In the genomic region with DNA sequence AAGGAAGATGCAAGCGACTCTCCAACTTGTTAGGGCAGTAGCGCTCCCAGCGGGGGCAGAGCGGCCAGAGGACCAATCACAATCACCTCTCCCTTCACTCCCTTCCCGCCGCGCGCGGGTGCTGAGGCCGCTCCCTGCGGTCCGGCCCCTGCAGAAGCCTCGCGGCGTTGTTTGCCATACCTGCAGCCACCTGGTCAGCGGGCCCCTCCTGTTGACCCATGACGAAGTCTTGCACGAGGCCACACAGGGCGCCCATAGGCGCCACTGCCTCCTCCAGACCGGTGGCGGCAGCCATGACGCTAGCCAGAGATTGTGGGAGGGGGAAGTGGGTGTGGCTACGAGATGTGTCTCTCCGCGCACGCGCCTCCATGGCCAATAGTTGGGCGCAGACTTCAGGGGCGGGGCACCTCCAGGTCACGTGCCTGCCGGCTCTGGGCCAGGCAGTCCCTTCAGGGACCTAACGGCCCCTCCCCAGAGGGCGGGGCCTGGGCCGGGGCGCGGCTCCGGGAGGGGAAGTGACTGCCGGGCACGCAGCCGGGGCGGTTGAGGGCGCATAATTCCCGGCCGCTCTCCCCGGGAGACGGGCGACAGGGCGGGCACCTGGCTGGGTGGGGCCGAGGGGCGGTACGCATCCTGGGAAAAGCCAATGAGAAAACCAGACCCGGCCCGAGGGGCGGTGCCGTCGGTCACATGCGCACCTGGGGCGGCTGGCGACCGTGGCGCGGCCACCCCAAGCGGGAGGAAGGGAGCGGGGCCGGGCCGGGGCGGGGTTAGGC, we compare ENCODE assay signal across 8 mouse cellular contexts. TPM values are rescaled to one million over a fixed set of nuclear protein-coding genes. Genes with fewer than 3 reads are reported as not detected.
DNase-seq lines count a peak whose midpoint lies in the region; ATAC-seq and TF ChIP-seq lines count a peak whose summit lies in the region.

Mms19 (minus strand) TSS at position 339 of the 776 bp plus-strand sequence.

- H3K27me3 ChIP-seq in E14TG2a.4 (ENCODE audit: insufficient read depth, low read length) = peaks cover 11% of the 10 kb centered on the region
- H3K27me3 ChIP-seq in forebrain, embryonic 13.5 days = peaks cover 16% of the 10 kb centered on the region
- H3K27me3 ChIP-seq in liver, postnatal 0 days (ENCODE audit: insufficient read depth, low read length) = peaks cover 13% of the 10 kb centered on the region
- H3K27me3 ChIP-seq in neural tube, embryonic 14.5 days (ENCODE audit: control insufficient read depth, insufficient read depth, low read length) = peaks cover 4% of the 10 kb centered on the region; the same call in 1 of the 2 replicates

- peak within 1 kb of the TSS; percentile 100 for H3K4me3 ChIP-seq in E14TG2a.4 (replicated peaks; ENCODE audit: low read length)
- H3K4me3 ChIP-seq in forebrain, embryonic 13.5 days = peak within 1 kb of the TSS; percentile 80
- peak within 1 kb of the TSS; percentile 92 for H3K4me3 ChIP-seq in liver, postnatal 0 days (ENCODE audit: low read depth, low read length)
- H3K4me3 ChIP-seq in neural tube, embryonic 14.5 days (ENCODE audit: low read depth, low read length) = peak within 1 kb of the TSS; percentile 87

- peak; percentile 98 for DNase-seq in c-Kit-positive CD71-positive TER-119-positive erythroid progenitor cells, embryonic 14.5 days (ENCODE audit: low spot score)
- DNase-seq in heart, postnatal 10 days = peak; percentile 99
- peak; percentile 98 for DNase-seq in large intestine, adult 2 months (ENCODE audit: low read depth, low spot score)
- peak; percentile 100 for DNase-seq in liver, postnatal 0 days
- DNase-seq in testis, postnatal 10 days (ENCODE audit: low spot score) = peak; percentile 99

- peak within 1 kb of the TSS; percentile 100 for H3K4me2 ChIP-seq in forebrain, embryonic 13.5 days
- peak within 1 kb of the TSS; percentile 99 for H3K4me2 ChIP-seq in liver, postnatal 0 days (ENCODE audit: low read depth, low read length)
- H3K4me2 ChIP-seq in neural tube, embryonic 14.5 days (ENCODE audit: low read depth, low read length) = peak within 1 kb of the TSS; percentile 99

- H3K4me1 ChIP-seq in E14TG2a.4 (replicated peaks; ENCODE audit: low read depth, low read length) = peaks cover 78% of the 10 kb centered on the region
- peaks cover 25% of the 10 kb centered on the region for H3K4me1 ChIP-seq in forebrain, embryonic 13.5 days
- H3K4me1 ChIP-seq in liver, postnatal 0 days (ENCODE audit: insufficient read depth) = peaks cover 18% of the 10 kb centered on the region
- peaks cover 8% of the 10 kb centered on the region for H3K4me1 ChIP-seq in neural tube, embryonic 14.5 days (ENCODE audit: control insufficient read depth, insufficient read depth, low read length)

- H3K27ac ChIP-seq in forebrain, embryonic 13.5 days = peak within 1 kb of the TSS; percentile 66
- H3K27ac ChIP-seq in liver, postnatal 0 days (ENCODE audit: low read depth) = peak within 1 kb of the TSS; percentile 94
- peak within 1 kb of the TSS; percentile 84 for H3K27ac ChIP-seq in neural tube, embryonic 14.5 days (ENCODE audit: low read depth, low read length)

- TF ChIP-seq CTCF in E14TG2a.4 (conservative IDR thresholded peaks at IDR 0.05; ENCODE audit: low read length) = no peak
- TF ChIP-seq CTCF in liver, postnatal 0 days (IDR thresholded peaks at IDR 0.05; ENCODE audit: low read depth) = peak; percentile 40

- TF ChIP-seq EP300 in liver, postnatal 0 days (IDR thresholded peaks at IDR 0.05; ENCODE audit: low read depth) = no peak; the same call in 1 of the 2 replicates

- H3K36me3 ChIP-seq in E14TG2a.4 (ENCODE audit: insufficient read depth, low read length) = peaks cover 26% of the 10 kb centered on the region
- no peaks in the 10 kb centered on the region for H3K36me3 ChIP-seq in forebrain, embryonic 13.5 days (ENCODE audit: poor library complexity, severe bottlenecking)
- H3K36me3 ChIP-seq in liver, postnatal 0 days (replicated peaks; ENCODE audit: insufficient read depth, low read length) = 0 out of 2 replicates have a peak, but pooled peaks cover 4% of the 10 kb centered on the region
- no peaks in the 10 kb centered on the region for H3K36me3 ChIP-seq in neural tube, embryonic 14.5 days (ENCODE audit: control insufficient read depth, insufficient read depth, low read length)

- intact Hi-C loops in heart, postnatal 10 days (cut with DNase I) = loop anchor here (1.0 to 5.0 kb wide), 3 partner anchors 40 to 166 kb away; partner anchors contain the start of genes Marveld1 and Pgam1

- H3K9ac ChIP-seq in forebrain, embryonic 13.5 days = peak within 1 kb of the TSS; percentile 81
- H3K9ac ChIP-seq in liver, postnatal 0 days (replicated peaks) = peak within 1 kb of the TSS; percentile 86
- H3K9ac ChIP-seq in neural tube, embryonic 14.5 days (replicated peaks; ENCODE audit: low read depth, low read length) = peak within 1 kb of the TSS; percentile 74

- H3K9me3 ChIP-seq in E14TG2a.4 (ENCODE audit: low read length) = no peaks in the 10 kb centered on the region
- no peaks in the 10 kb centered on the region for H3K9me3 ChIP-seq in forebrain, embryonic 13.5 days (replicated peaks)
- no peaks in the 10 kb centered on the region for H3K9me3 ChIP-seq in liver, postnatal 0 days (ENCODE audit: low read length)
- no peaks in the 10 kb centered on the region for H3K9me3 ChIP-seq in neural tube, embryonic 14.5 days (ENCODE audit: control insufficient read depth, low read length)

- peak; percentile 96 for ATAC-seq in forebrain, embryonic 13.5 days
- peak; percentile 90 for ATAC-seq in liver, postnatal 0 days
- ATAC-seq in neural tube, embryonic 14.5 days (ENCODE audit: low read depth) = peak; percentile 95

- under 1% methylated on average over 53 of the region's 68 CpGs for WGBS in forebrain, embryonic 13.5 days
- WGBS in large intestine, adult 2 months = 1% methylated on average over 67 of the region's 68 CpGs
- WGBS in liver, postnatal 0 days (ENCODE audit: insufficient replicate concordance) = 4% methylated on average over 37 of the region's 68 CpGs
- WGBS in neural tube, embryonic 14.5 days = under 1% methylated on average over 65 of the region's 68 CpGs

RNA-seq across cellular contexts. Expression of gene Mms19, which starts in this region (rescaled TPM):
- polyA plus RNA-seq in forebrain, embryonic 13.5 days (2015; fragmentation: Nextera tagmentation; extraction: Ambion mirVana) = 32.6 and 35.2 TPM in 2 replicates
- 10 to 100 TPM; 18.3 to 25.9 TPM for total RNA-seq in heart, postnatal 10 days (2021)
- 32.7 and 50.2 TPM in 2 replicates for polyA plus RNA-seq in large intestine, adult 2 months (2012; rRNA removed)
- 7.3 and 9.2 TPM in 2 replicates for polyA plus RNA-seq in liver, postnatal 0 days (2015; fragmentation: Nextera tagmentation; extraction: Ambion mirVana)
- polyA plus RNA-seq in neural tube, embryonic 14.5 days (2014; fragmentation: Nextera tagmentation; extraction: Ambion mirVana) = 33.7 and 34.8 TPM in 2 replicates

Comparison
In these comparisons a context has a peak if more than half of its experiments do, and no peak if none do; other contexts are left out.
1. Peak in every context shown above with its lines: DNase-seq, ATAC-seq, H3K4me3 ChIP-seq and H3K27ac ChIP-seq.